Comparison of ENCODE assay signal across 8 mouse cellular contexts in genomic region chr9:66276697-66277385, GRCm38 (mm10).
DNase-seq lines count a peak whose midpoint lies in the region; ATAC-seq and TF ChIP-seq lines count a peak whose summit lies in the region.

No protein-coding gene starts in this region.

- no peaks in the 10 kb centered on the region for H3K9me3 ChIP-seq in ES-E14 (ENCODE audit: control insufficient read depth, insufficient read depth, low read depth, low read length)
- no peaks in the 10 kb centered on the region for H3K9me3 ChIP-seq in intestine, postnatal 0 days (ENCODE audit: control insufficient read depth)
- H3K9me3 ChIP-seq in liver, postnatal 0 days (ENCODE audit: low read length), result no peaks in the 10 kb centered on the region
- H3K9me3 ChIP-seq in stomach, postnatal 0 days (ENCODE audit: control insufficient read depth, low read length), result no peaks in the 10 kb centered on the region

- peak; percentile 51 for ATAC-seq in intestine, postnatal 0 days
- peak; percentile 92 for ATAC-seq in liver, postnatal 0 days
- peak; percentile 39; the same call in 1 of the 2 replicates for ATAC-seq in stomach, postnatal 0 days (ENCODE audit: low FRiP score, low TSS enrichment)

- intact Hi-C loops in gastrocnemius, adult 2 months (cut with DNase I), result loop anchor here (2.0 to 5.0 kb wide), 2 partner anchors 35 to 58 kb away; no protein-coding TSS in a partner anchor
- intact Hi-C loops in left cerebral cortex, postnatal 4 days (cut with DNase I), result no loop called here

- no peak overlapping the region for H3K9ac ChIP-seq in ES-E14 (ENCODE audit: insufficient read depth, low read depth, low read length, poor library complexity, severe bottlenecking)
- H3K9ac ChIP-seq in intestine, postnatal 0 days (ENCODE audit: low read depth, low read length), result no peak overlapping the region
- H3K9ac ChIP-seq in liver, postnatal 0 days (replicated peaks), result no peak overlapping the region
- no peak overlapping the region for H3K9ac ChIP-seq in stomach, postnatal 0 days (ENCODE audit: low read length)

- H3K4me3 ChIP-seq in ES-E14 (ENCODE audit: insufficient read depth in 1 of 2, low read depth in 1 of 2, low read length in 2 of 2, poor library complexity in 1 of 2, severe bottlenecking in 1 of 2), result no peak overlapping the region
- peak overlapping the region; percentile 1 for H3K4me3 ChIP-seq in gastrocnemius, adult 2 months
- H3K4me3 ChIP-seq in intestine, postnatal 0 days (ENCODE audit: low read depth, low read length), result no peak overlapping the region
- no peak overlapping the region for H3K4me3 ChIP-seq in liver, postnatal 0 days (ENCODE audit: low read depth, low read length)
- H3K4me3 ChIP-seq in stomach, postnatal 0 days (ENCODE audit: low read depth, low read length), result no peak overlapping the region

- H3K4me2 ChIP-seq in intestine, postnatal 0 days (replicated peaks; ENCODE audit: low read depth), result peak overlapping the region; percentile 24; the same call in 1 of the 2 replicates
- H3K4me2 ChIP-seq in liver, postnatal 0 days (ENCODE audit: low read depth, low read length), result peak overlapping the region; percentile 18; the same call in 1 of the 2 replicates
- H3K4me2 ChIP-seq in stomach, postnatal 0 days (replicated peaks; ENCODE audit: low read depth), result no peak overlapping the region

- no peak for TF ChIP-seq CTCF in gastrocnemius, adult 2 months (IDR thresholded peaks at IDR 0.05)
- no peak for TF ChIP-seq CTCF in intestine, postnatal 0 days (IDR thresholded peaks at IDR 0.05; ENCODE audit: low read depth)
- TF ChIP-seq CTCF in liver, postnatal 0 days (IDR thresholded peaks at IDR 0.05; ENCODE audit: low read depth), result no peak
- TF ChIP-seq CTCF in stomach, postnatal 0 days (IDR thresholded peaks at IDR 0.05; ENCODE audit: low read depth), result no peak

- H3K27me3 ChIP-seq in intestine, postnatal 0 days (replicated peaks; ENCODE audit: control insufficient read depth, insufficient read depth, low read length), result no peaks in the 10 kb centered on the region
- no peaks in the 10 kb centered on the region for H3K27me3 ChIP-seq in liver, postnatal 0 days (ENCODE audit: insufficient read depth, low read length)
- no peaks in the 10 kb centered on the region for H3K27me3 ChIP-seq in stomach, postnatal 0 days (ENCODE audit: control insufficient read depth, insufficient read depth, low read length)

- TF ChIP-seq EP300 in liver, postnatal 0 days (IDR thresholded peaks at IDR 0.05; ENCODE audit: low read depth), result peak; percentile 83
- no peak for TF ChIP-seq EP300 in stomach, postnatal 0 days (optimal IDR thresholded peaks at IDR 0.05)

- in situ Hi-C loops in ES-E14 (cut with MboI; ENCODE audit: low sequenced_read_pairs in 2 of 2, unreplicated experiment in 2 of 2), result no loop called here

- H3K27ac ChIP-seq in ES-E14 (ENCODE audit: insufficient read depth, low read depth, low read length, poor library complexity, severe bottlenecking), result peak overlapping the region; percentile 20; the same call in 1 of the 2 replicates
- H3K27ac ChIP-seq in gastrocnemius, adult 2 months, result peak overlapping the region; percentile 94
- H3K27ac ChIP-seq in intestine, postnatal 0 days (ENCODE audit: low read depth, low read length), result peak overlapping the region; percentile 54
- peak overlapping the region; percentile 57; the same call in 1 of the 2 replicates for H3K27ac ChIP-seq in liver, postnatal 0 days (ENCODE audit: low read depth)
- no peak overlapping the region for H3K27ac ChIP-seq in stomach, postnatal 0 days (replicated peaks)

- DNase-seq in ES-E14 (ENCODE audit: low read depth, low spot score), result no peak
- peak; percentile 59 for DNase-seq in adrenal gland, postnatal 10 days
- DNase-seq in gastrocnemius, adult 2 months, result peak; percentile 84
- peak; percentile 48 for DNase-seq in liver, postnatal 0 days
- no peak for DNase-seq in stomach, postnatal 0 days (ENCODE audit: low spot score)
- DNase-seq in left cerebral cortex, postnatal 4 days, result no peak
- no peak for DNase-seq in right cerebral cortex, adult 2 months (ENCODE audit: low spot score in 2 of 2)

- 19% methylated on average over 14 of the region's 14 CpGs for WGBS in intestine, postnatal 0 days
- WGBS in liver, postnatal 0 days (ENCODE audit: insufficient replicate concordance), result 17% methylated on average over 14 of the region's 14 CpGs
- 31% methylated on average over 14 of the region's 14 CpGs for WGBS in stomach, postnatal 0 days

- peaks cover 8 to 27% of the 10 kb centered on the region in 2 experiments for H3K4me1 ChIP-seq in ES-E14 (ENCODE audit: control insufficient read depth in 2 of 2, insufficient read depth in 2 of 2, low read length in 2 of 2, poor library complexity in 1 of 2)
- H3K4me1 ChIP-seq in intestine, postnatal 0 days (replicated peaks; ENCODE audit: control insufficient read depth, insufficient read depth, low read length), result peaks cover 22% of the 10 kb centered on the region; the same call in 1 of the 2 replicates
- H3K4me1 ChIP-seq in liver, postnatal 0 days (ENCODE audit: insufficient read depth), result peaks cover 26% of the 10 kb centered on the region
- peaks cover 9% of the 10 kb centered on the region for H3K4me1 ChIP-seq in stomach, postnatal 0 days (replicated peaks; ENCODE audit: control insufficient read depth, insufficient read depth)

- H3K36me3 ChIP-seq in ES-E14 (ENCODE audit: control insufficient read depth, insufficient read depth, low read length, poor library complexity, severe bottlenecking), result no peaks in the 10 kb centered on the region
- no peaks in the 10 kb centered on the region for H3K36me3 ChIP-seq in intestine, postnatal 0 days (ENCODE audit: control insufficient read depth, insufficient read depth)
- peaks cover 5% of the 10 kb centered on the region; the same call in 1 of the 2 replicates for H3K36me3 ChIP-seq in liver, postnatal 0 days (replicated peaks; ENCODE audit: insufficient read depth, low read length)
- no peaks in the 10 kb centered on the region for H3K36me3 ChIP-seq in stomach, postnatal 0 days (ENCODE audit: control insufficient read depth, insufficient read depth, low read length)

TF ChIP-seq in ES-E14, 5 proteins besides CTCF, POLR2A, EP300 and RAD21:
- TF ChIP-seq MAFK (IDR thresholded peaks at IDR 0.05; ENCODE audit: insufficient read depth, low read depth, low read length), result peak; percentile 74
- TF ChIP-seq CHD2 (IDR thresholded peaks at IDR 0.05; ENCODE audit: low read depth, low read length), result no peak
- TF ChIP-seq ZC3H11A (IDR thresholded peaks at IDR 0.05; ENCODE audit: borderline replicate concordance, low read depth, low read length), result no peak

Comparison
In these comparisons a context has a peak if more than half of its experiments do, and no peak if none do; other contexts are left out.
1. DNase-seq: peak in adrenal gland, postnatal 10 days (single experiment), gastrocnemius, adult 2 months (single experiment) and liver, postnatal 0 days (single experiment); none in ES-E14 (single experiment), stomach, postnatal 0 days (single experiment), left cerebral cortex, postnatal 4 days (single experiment) and right cerebral cortex, adult 2 months (0 of 2).
2. ATAC-seq: peak in every context shown above with its lines; median percentile 92 in liver, postnatal 0 days; 51 in intestine, postnatal 0 days; 39 in stomach, postnatal 0 days.